Mouse (Mus musculus) liver, embryonic 14.5 days (tissue): ENCODE measurements around the gene Acoxl. TPM values are rescaled to one million over a fixed set of nuclear protein-coding genes. Genes with fewer than 3 reads are reported as not detected.

ENCODE experiments used
- ATAC-seq: fragments of 200-750 bp; cut with Nextera tagmentation; 2 replicates; pipeline ENCODE4 v1.8.0; 2017; ENCODE audit warnings: moderate number of reproducible peaks, mild to moderate bottlenecking, moderate library complexity; ENCODE audit not compliant: insufficient read depth
- DNase-seq, 3 experiments: peaks; one replicate each; pipeline ENCODE4 v3.0.0-alpha.2; 2012 to 2013; ENCODE audit warnings: low read depth in 3 of 3, low spot score in 3 of 3
- H3K27ac ChIP-seq: fragments of 300-500 bp; sonication (generic); 2 replicates; pipeline ENCODE4 v1.5.1; 2014; ENCODE audit warnings: moderate library complexity, mild to moderate bottlenecking, control low read depth, inconsistent platforms
- H3K27me3 ChIP-seq: fragments of 300-500 bp; sonication (generic); 2 replicates; pipeline ENCODE4 v1.6.1; 2014; ENCODE audit warnings: mild to moderate bottlenecking, low read length, moderate library complexity; ENCODE audit not compliant: control insufficient read depth, insufficient read depth
- H3K36me3 ChIP-seq: fragments of 300-500 bp; sonication (generic); replicated peaks from 2 replicates; pipeline ENCODE4 v1.6.1; 2014; ENCODE audit warnings: low read depth; ENCODE audit not compliant: control insufficient read depth, insufficient read depth
- H3K4me1 ChIP-seq, 2 experiments: fragments of 200-500 bp in 1 of 2; fragments of 300-500 bp in 1 of 2; sonication (generic) in 1 of 2; replicated peaks; 2 replicates each; pipeline ENCODE4 v1.6.1; 2012 to 2014; ENCODE audit warnings: antibody characterized with exemption in 1 of 2, inconsistent platforms in 1 of 2, low read length in 1 of 2; ENCODE audit not compliant: control insufficient read depth in 2 of 2, insufficient read depth in 2 of 2
- H3K4me2 ChIP-seq: fragments of 300-500 bp; sonication (generic); 2 replicates; pipeline ENCODE4 v1.6.1; 2014; ENCODE audit warnings: low read depth, mild to moderate bottlenecking, control low read depth, moderate library complexity
- H3K4me3 ChIP-seq, 2 experiments: fragments of 200-500 bp in 1 of 2; fragments of 300-500 bp in 1 of 2; sonication (generic) in 1 of 2; 2 replicates each; pipeline ENCODE4 v1.5.1; 2012 to 2014; ENCODE audit warnings: low read depth in 2 of 2, low read length in 2 of 2, mild to moderate bottlenecking in 2 of 2, control low read depth in 1 of 2, inconsistent platforms in 1 of 2, moderate library complexity in 1 of 2; ENCODE audit not compliant: insufficient read depth in 1 of 2
- H3K9ac ChIP-seq: fragments of 300-500 bp; sonication (generic); replicated peaks from 2 replicates; pipeline ENCODE4 v1.6.1; 2014; ENCODE audit warnings: mild to moderate bottlenecking, control low read depth, moderate library complexity
- H3K9me3 ChIP-seq: fragments of 300-500 bp; sonication (generic); 2 replicates; pipeline ENCODE4 v1.6.1; 2016; ENCODE audit warnings: low read length, mixed read lengths; ENCODE audit not compliant: control insufficient read depth
- CTCF ChIP-seq: IDR thresholded peaks from 2 replicates; pipeline ENCODE4 v1.5.1; 2016; ENCODE audit warnings: antibody characterized with exemption, low read depth, control low read depth
- EP300 ChIP-seq: IDR thresholded peaks from 2 replicates; pipeline ENCODE4 v1.6.1; 2016; ENCODE audit warnings: antibody characterized with exemption, low read depth
- WGBS: fragments of 180-500 bp; shearing (Covaris S2); extraction: QIAGEN DNeasy Blood & Tissue Kit; methylation state at CpG from one replicate; pipeline ENCODE4 v1.1.7; 2014; ENCODE audit not compliant: insufficient replicate concordance; 5-methylcytosine and 5-hydroxymethylcytosine counted together
- polyA plus RNA-seq, 2 experiments: library from polyadenylated mRNA; depleted of rRNA in 1 of 2; stranded (reverse) in 1 of 2; unstranded in 1 of 2; fragments of >200 nt; fragmentation: Nextera tagmentation in 1 of 2; extraction: Ambion mirVana in 1 of 2; gene quantifications; 2 replicates each; pipeline versions ENCODE4 v1.2.1 to v1.2.3; 2012 to 2014

Gene Acoxl
- polyA plus RNA-seq, 2 experiments: not detected

- Histone ChIP-seq H3K27ac (no peak overlapping the region), H3K4me2 (no peak overlapping the region), H3K27me3 (no peaks in the 10 kb centered on the region), H3K4me3 (no peak overlapping the region), H3K4me1 (no peaks in the 10 kb centered on the region), H3K36me3 (no peaks in the 10 kb centered on the region), H3K9me3 (no peaks in the 10 kb centered on the region), H3K9ac (no peak overlapping the region)
- DNase-seq (peak in 1 of 3 experiments; percentile 17), ATAC-seq (no peak)
- WGBS: 22% methylated on average over 17 of the region's 17 CpGs
- TF ChIP-seq EP300 (no peak), CTCF (no peak)
Observed at GRCm38 (mm10) chr2:128008662-128009423, 170.2 kb downstream of the Acoxl start.

GRCm38 (mm10) chr2:128014613-128015012 is 175.9 kb downstream of the Acoxl start:
- H3K27me3 ChIP-seq: no peaks in the 10 kb centered on the region
- 29% methylated on average over 2 of the region's 2 CpGs for WGBS
- no peak overlapping the region for H3K4me3 ChIP-seq
- TF ChIP-seq CTCF (no peak), EP300 (no peak)
- ATAC-seq (no peak), DNase-seq (no peak)
- no peak overlapping the region for H3K4me2 ChIP-seq
- no peaks in the 10 kb centered on the region for H3K4me1 ChIP-seq
- H3K36me3 ChIP-seq: no peaks in the 10 kb centered on the region
- no peaks in the 10 kb centered on the region for H3K9me3 ChIP-seq
- H3K9ac ChIP-seq: no peak overlapping the region
- H3K27ac ChIP-seq: no peak overlapping the region

GRCm38 (mm10) chr2:128015602-128016001 is 176.9 kb downstream of the Acoxl start:
- no peak overlapping the region for H3K27ac ChIP-seq
- ATAC-seq (no peak), DNase-seq (no peak)
- H3K9me3 ChIP-seq: no peaks in the 10 kb centered on the region
- H3K27me3 ChIP-seq: no peaks in the 10 kb centered on the region
- H3K36me3 ChIP-seq: no peaks in the 10 kb centered on the region
- no peaks in the 10 kb centered on the region for H3K4me1 ChIP-seq
- no peak for TF ChIP-seq EP300
- TF ChIP-seq CTCF: no peak
- WGBS: 56% methylated on average over 8 of the region's 8 CpGs
- no peak overlapping the region for H3K4me3 ChIP-seq
- H3K4me2 ChIP-seq: no peak overlapping the region
- no peak overlapping the region for H3K9ac ChIP-seq

- TF ChIP-seq CTCF (no peak), EP300 (no peak)
- Histone ChIP-seq H3K4me1 (no peaks in the 10 kb centered on the region), H3K27me3 (no peaks in the 10 kb centered on the region), H3K9ac (no peak overlapping the region), H3K27ac (no peak overlapping the region), H3K4me2 (no peak overlapping the region), H3K36me3 (no peaks in the 10 kb centered on the region), H3K9me3 (no peaks in the 10 kb centered on the region), H3K4me3 (no peak overlapping the region)
- no peak for DNase-seq
- WGBS: 35% methylated on average over 7 of the region's 7 CpGs
- ATAC-seq: no peak
Observed at GRCm38 (mm10) chr2:128020039-128020907, 181.6 kb downstream of the Acoxl start.

- no peak overlapping the region for H3K4me3 ChIP-seq
- no peak overlapping the region for H3K9ac ChIP-seq
- ATAC-seq: no peak
- no peak overlapping the region for H3K27ac ChIP-seq
- no peaks in the 10 kb centered on the region for H3K9me3 ChIP-seq
- no peak for TF ChIP-seq CTCF
- no peak for TF ChIP-seq EP300
- H3K4me2 ChIP-seq: no peak overlapping the region
- H3K36me3 ChIP-seq: no peaks in the 10 kb centered on the region
- H3K27me3 ChIP-seq: no peaks in the 10 kb centered on the region
- no peak for DNase-seq
- no peaks in the 10 kb centered on the region for H3K4me1 ChIP-seq
Observed at GRCm38 (mm10) chr2:128020908-128021193, 182.2 kb downstream of the Acoxl start.
